Mouse (Mus musculus) embryo, embryonic 9.5 days (tissue): ENCODE measurements around the gene Fam81a.

ENCODE experiments used
- DNase-seq: peaks from one replicate; pipeline ENCODE4 v3.0.0-alpha.2; 2017; ENCODE audit errors: extremely low spot score

Fam81a gene

DNA sequence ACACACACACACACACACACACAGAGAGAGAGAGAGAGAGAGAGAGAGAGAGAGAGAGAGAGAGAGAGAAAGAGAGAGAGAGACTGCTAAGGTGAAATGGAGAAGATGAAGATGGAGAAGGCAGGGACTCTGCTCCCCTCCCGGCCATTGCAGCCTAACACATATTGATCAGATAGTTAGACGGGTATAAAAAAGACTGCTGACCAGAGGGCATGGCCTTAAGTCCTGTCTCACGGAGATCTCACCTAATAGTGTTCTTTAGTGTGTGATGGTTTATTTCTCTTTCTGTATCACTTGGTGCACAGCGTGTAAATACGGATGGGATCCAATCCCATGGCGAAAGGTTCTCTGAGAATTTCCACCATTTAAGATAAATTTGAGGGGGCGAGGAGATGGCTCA is at the start of gene Fam81a:
Fam81a (minus strand) TSS at position 101 of the 400 bp plus-strand sequence.
- DNase-seq, result no peak

DNA sequence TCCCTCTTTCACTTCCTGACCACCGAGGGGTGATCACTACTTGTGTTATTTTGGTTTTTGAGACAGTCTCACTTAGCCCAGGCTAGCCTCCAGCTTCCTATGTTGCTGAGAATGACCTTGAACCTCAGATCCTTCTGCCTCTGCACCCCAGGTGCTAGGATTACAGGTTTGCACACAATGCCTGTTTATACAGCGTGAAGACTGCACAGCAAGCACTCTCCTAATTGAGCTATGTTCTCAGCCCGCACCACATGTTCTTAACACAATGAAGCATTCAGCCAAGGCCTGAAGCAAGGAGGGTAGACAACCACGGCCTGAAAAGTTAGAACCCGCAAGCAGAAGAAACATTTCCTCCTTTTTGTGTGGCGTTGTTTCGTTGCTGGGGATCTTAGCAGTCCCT is 40.3 kb upstream of the Fam81a start:
- DNase-seq, result no peak

DNA sequence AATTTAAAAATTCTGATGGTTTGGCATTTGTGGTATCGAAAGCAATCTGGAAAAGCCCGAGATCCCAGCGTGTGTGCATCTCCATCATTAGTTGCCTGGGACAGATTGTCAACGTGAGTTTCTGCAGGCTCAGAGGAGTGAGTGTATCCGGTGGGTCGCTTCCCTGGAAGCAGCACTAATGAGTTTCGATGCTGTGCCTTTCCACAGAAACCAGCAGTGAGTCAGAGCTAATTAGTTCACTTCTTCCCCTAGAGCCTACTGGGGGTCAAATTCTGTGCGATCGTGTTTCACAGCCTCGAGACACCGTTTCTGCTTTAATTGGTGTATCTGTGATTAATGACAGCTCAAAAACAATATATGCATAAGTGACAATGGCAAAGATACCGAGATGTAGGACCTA is 39.4 kb upstream of the Fam81a start:
- no peak for DNase-seq

DNA sequence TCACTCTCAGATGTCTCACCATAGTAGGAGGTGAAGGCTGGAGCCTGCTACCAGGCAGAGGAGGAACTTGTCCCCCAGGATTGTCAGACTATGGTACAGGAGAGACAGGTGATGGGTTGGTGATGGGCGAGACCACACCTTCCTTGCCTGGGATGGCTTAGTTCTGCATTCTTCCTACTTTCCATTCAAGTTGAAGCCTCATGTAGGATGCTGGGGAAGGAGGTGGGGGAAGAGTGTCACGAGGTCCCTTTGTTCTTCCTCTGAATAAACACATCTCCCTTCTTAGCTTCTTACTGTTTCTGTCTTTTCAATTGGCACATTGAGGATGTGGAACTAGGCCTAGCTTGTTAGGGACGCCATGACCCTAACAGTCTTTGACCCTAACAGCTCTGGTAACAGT is 33.9 kb upstream of the Fam81a start:
- DNase-seq, result no peak

DNA sequence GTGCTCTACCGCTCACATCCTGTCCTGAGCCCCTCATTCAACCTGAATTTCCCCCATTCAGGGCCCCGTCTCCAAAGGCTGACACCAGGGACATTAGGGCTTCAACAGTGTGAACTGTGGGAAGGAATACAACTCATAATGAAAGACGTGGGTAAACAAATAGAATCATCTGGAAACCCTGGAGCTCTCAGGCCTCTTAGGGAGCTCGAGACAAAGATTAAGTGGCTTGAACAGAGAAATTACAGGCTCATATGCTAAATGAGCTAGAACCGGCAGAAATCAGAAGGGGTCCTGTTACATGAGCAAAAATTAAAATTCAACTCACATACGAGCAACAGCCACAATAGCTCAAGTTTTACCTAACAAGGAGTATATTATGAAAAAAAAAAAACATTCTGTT is 32.5 kb upstream of the Fam81a start:
- DNase-seq, result no peak

DNA sequence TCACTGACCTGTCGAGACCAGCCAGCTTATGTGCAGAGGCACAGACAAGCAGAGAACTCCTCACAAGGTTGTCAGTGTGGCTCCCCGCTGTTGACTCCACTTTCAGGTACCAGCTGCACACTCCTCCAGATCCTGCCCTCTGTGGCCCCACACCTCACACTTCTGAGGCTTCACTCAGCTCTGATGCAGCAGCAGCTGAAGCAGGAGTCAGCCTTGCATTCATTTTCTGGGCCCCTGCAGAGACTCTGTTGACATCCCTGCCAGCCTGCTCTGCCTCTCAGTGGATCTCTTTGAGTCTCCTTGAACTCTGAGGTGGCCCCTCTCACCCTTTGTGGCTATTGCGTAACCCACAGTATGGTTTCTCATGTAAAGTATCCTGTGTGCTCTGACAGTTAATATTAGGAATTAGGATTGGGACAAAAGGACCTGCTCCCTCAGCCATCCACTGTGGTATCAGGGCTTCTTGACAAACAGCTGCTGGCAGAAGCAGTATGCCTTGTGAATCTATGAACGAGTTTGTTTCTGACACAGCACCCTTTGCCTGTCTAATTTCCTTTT is 32.0 kb upstream of the Fam81a start:
- DNase-seq, result no peak

DNA sequence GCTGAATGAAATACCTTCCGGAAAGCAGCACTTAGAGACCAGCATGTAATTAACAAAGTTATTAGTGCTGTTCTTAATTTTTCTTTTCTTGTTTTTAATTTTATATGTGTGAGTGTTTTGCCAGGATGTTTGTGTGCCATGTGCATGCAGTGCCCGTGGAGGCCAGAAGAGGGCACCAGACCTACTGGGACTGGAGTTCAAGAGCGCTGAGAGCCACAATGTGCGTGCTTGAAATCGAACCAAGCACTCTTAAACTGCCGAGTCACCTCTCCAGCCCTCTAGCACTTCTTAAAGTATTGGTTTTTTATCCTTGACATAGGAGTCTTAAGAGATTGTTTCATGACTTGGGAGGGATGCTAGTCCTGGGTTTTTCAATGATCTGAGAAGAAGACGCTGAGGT is 26.6 kb upstream of the Fam81a start:
- DNase-seq, result no peak

DNA sequence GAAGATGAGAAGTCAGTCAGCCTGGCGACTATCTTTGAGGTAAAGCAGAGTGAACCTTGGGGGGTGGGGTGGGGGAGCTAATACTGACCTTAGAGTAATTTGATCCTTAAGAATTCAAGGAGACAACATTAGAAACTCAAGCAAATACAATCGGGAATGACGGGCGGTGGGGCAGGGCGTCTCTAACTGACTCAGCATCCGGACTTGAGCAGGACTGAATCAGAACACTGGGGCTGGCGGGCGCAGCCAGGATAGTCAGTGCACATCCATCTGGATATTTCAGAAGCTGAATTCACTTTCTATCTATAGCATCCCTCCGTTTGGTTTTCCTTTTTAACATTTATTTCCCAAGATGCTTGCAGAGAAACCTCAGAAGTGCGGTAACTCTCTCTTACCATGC is 17.7 kb upstream of the Fam81a start:
- DNase-seq, result no peak

DNA sequence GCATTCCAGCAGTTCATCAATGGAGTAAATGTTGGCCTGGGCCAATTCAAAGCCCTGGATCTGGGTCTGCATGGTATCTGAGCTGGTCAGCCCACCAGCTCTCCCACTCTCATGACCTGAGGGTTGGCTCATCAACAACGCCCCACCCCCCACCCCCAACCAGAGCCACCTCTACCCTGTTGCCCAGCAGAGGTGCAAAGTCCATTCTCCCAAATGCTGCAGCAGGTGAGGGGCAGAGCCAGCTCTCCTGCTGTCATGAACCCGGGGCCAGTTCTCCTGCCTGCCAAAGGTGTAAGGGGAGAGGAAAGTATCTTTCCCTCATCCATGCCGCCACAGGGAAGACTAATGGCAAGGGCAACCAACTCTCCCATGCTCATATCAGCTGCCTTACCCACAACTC is 5.3 kb upstream of the Fam81a start:
- no peak for DNase-seq

DNA sequence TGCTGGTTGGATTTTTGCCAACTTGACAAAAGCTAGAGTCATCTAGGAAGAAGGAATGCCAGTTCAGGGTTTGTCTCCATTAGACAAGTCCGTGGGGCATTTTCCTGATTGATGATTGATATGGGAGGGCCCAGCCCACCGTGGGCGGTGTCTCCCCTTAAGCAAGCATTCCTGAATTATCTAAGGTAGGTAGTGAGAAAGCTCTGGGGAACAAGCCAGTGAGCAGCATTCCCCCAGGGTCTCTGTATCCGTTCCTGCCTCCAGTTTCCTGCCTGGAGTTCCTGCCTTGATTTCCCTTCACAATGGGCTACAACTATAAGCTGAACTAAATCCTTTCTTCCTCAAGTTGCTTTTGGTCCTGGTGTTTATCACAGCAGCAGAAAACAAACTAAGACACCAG is 3.1 kb upstream of the Fam81a start:
- DNase-seq, result no peak

DNA sequence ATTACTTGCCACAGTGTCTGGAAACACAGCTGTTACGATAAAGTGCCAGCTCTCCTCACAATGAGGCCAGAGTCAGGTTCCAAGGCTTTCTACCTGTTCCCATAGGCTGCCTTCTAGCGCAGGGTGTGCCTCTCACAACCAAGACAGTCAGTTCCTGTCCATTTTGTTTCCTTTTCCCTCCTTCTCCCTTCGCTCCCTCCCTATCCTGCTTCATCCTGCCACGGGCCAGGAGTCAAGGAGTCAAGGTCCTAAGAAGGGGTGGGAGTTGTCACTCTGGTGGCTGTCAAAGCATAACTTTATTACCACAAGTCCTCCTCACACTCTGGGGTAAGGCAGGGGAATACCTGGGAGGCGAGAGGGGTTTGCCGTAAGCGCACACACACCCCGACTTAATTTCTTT is 966 bp upstream of the Fam81a start:
- DNase-seq, result no peak

DNA sequence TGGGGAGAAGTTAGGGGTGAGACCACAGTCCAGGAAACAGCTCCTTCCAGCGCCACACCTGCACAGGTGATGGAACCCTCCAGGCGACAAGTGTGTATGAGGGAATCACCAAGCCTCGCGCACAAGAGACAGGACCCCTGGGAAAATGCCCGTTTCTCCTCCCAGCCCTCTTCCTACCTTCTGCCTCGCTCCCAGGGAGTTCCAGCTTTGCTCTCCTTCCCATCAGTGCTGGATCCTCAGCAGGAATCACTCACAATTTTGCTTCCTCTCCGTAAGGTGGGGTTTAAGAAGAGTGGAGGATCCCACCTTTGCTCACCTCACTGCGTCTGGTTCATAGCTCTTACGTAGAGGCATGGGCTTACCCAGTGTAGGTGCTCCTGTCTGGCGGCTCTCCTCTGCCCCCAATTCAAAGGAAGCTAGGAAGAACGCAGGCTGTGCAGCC is 454 bp downstream of the Fam81a start:
- DNase-seq, result no peak

DNA sequence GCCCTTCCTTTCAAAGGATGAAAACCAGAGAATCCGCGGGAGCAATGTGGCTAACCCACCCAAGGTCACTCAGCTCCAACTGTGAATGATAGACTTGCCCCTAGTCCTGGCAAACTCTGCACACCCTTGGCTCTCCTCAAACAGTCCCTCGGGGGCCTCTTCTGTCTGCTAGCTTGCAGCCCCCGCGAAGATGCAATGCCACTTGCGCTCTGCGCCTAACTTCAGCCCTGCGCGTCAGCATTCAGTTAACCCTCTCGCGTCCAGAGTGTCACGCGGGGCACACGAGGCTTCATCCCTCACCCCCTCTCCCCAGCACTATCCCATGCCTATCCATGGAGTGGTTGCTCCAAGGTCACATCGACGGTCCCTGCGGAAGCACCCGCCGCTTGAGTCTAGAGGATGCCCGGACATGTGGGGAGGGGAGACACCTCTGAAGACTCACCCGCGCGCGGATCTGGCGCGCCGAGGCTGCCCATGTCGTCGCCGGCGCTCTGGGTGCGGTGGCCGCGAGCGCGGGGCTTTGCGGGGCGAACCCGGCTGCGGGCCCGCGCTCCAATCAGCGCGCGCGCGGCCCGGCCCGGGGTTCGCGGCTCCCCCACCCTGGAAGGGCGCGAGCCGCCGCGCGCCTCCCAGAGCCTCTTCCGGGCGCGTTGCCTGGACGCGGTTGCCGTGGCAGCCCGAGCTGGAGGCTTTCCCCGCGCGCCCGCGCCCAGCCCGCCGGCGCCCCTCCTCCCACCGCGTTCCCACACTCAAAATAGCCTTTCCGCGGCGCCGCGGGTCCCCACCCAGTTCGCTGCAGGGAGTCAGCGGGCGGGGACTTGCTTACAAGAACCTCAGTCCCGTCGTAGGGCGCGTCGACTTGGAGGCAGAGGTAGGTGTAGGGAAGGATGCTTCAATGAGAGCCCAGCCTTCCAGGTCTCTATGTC is 1.2 kb downstream of the Fam81a start:
- peak; percentile 45 for DNase-seq

DNA sequence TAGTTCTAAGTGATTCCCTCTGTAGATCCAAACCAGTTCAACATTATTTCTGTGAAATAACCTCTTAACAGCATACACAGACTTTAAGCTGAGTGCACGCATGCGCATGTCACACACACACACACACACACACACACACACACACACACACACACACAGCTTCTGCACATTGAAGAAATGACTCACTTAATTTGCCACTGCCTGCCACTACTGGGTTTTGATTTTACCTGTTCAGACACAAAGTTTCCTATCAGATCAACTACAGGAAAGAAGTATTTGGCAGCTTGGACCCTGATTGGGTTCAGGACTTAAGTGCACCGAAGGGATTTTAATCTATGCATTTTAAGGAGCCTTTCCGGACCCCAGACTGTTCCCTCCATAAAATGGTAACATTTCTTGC is 2.0 kb downstream of the Fam81a start:
- DNase-seq, result no peak

DNA sequence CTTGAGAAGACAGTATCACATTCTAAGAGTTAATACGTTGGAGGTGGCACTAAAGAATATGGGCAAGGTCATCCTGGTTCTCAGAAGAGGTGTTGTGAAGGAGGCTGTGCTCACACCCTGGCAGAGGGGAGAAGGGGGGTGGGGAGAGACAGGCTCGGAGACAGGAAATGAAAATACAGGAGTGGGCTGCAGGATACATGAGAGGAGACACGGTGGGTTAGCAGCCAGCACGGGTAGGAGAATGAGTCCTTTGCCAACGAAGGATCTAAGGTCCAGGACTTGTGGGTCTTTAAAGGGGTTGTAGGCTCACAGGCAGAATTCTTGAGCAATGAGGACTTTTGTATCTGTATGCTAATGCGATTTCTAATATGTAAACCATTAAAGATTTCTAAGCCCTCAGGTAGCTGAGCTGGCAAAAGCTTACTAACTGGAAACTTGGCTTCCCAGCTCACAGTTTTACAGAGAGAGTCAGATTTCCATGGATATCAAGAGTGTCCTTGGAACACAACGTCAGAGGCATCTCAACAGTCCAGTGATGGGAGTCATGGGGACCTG is 3.0 kb downstream of the Fam81a start:
- no peak for DNase-seq

DNA sequence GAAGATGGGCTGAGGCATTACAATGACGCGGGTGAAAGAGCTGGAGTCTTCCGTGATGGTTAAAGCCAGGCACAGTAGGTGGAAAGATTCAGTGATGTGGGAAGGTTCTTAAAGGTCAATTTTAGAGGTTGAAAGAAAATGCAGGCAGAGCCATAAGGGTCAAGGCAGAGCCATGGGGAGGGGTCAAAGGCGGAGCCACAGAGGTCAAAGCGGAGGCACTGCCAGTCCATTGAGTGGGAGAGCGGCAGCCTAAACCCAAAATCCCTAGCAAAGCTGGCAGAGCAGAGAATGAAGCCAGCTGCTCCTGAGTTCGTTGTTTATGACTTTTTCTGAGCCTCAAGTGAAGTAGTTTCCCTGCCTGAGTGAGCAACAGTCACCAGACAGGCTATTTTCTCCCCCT is 3.8 kb downstream of the Fam81a start:
- DNase-seq, result peak; percentile 28

DNA sequence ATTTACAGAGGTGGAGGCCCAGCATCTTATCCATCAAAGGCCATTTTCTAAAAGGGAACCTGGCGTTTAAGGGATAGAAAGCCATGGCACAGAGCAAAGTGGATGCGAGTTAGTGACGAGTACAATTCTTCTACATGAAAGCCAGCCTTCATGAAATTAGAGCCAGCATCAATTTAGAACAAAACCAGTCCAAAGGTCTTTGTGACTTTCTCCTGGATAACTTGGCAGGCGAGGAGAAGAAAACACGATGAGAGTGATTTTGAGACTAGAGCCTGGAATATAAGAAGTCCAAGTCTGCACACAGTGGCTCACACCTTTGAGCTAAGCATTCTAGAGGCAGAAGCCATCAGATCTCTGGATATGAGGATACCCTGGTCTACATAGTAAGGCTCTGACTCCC is 4.4 kb downstream of the Fam81a start:
- no peak for DNase-seq

DNA sequence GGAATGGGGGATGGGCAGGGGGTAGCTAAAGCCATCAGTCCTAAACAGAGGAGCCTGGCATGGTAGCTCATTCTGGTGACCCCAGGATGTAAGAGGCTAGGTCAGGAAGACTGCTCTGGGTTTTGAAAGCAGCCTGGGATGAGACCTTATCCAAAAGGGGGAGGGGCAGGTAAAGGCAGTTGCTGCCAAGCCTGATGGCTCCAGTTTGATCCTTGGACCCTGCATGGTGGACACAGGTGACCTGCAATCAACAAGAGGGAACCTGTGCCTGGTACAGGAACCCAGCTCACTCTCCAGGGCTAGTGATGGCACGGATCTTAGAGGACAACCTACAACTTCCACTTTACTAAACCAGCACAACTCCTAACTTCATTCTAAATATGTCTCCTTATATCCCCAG is 7.2 kb downstream of the Fam81a start:
- no peak for DNase-seq

DNA sequence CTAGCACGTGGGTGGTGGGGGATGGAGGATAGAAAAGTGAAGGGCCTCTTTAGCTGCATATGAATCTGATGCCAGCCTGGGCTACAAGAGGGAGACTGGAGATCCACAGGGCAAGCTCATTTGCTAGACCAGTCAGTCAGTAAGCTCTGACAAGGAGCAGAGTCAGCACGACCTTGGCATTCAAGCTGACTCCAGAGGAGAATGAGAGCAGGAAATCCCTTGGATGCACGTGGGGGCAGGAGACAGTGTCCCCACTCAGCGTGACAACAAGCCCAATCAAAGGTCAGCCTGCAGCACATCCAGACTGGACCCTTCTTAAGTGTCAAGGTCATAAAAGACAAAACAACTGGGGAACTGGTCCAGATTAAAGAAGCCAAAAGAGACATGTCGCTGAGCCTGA is 7.6 kb downstream of the Fam81a start:
- DNase-seq, result no peak

DNA sequence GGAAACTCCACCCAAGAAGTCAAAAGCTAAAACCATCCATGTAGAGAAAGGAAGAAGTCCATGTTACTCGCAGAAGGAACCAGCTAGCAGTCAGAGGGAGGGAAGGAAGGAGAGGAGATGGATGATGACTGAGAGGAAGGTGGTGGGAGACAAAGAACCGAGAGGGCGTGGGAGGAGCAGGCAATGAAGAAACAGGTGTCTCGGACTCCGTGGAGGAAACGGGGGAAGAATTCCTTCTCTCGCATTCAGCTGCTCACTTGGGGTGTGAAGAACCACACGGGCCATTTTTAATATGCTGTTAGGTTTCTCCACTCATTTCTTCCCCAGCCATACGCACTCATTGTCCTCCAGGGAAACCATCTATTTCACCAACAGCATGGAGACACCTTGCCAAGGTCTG is 8.1 kb downstream of the Fam81a start:
- no peak for DNase-seq

DNA sequence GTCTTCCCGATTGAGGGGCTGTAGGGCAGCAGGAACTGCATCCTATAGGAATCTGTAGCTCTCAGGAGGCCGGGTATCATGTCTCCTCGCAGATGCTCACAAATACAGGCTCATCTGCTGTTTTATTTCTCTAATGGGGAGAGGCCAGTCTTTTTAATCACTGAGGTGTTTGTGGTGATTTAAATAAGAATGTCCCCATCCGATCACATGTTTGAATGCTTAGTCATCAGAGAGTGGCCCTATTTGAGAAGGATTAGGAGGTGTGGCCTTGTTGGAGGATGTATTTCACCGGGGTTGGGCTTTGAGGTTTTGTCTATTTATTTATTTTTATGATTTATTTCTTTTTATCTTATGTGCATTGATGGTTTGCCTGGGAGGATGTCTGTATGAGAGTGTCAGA is 11.6 kb downstream of the Fam81a start:
- DNase-seq, result no peak

DNA sequence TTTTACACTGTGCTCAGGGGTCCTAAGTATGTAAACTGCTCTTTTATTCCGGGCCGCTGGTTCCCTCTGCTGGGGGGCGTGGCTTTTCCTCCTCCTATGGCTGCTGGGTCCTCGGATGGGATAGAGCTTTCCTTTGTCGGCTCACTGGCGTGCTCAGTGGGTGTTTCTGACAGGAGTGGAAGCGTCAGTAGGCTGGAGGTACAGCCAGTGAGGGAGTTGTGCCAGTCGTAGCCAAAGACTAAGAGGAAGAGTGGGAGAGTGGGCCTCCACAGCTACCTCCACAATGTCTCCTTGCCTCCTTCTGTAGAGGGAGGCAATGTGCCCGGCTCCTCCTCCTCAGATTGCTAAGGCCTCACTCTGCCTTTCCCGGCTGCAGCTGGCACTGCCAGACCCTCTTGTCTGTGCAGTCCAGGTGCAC is 30.5 kb downstream of the Fam81a start:
- peak; percentile 43 for DNase-seq

DNA sequence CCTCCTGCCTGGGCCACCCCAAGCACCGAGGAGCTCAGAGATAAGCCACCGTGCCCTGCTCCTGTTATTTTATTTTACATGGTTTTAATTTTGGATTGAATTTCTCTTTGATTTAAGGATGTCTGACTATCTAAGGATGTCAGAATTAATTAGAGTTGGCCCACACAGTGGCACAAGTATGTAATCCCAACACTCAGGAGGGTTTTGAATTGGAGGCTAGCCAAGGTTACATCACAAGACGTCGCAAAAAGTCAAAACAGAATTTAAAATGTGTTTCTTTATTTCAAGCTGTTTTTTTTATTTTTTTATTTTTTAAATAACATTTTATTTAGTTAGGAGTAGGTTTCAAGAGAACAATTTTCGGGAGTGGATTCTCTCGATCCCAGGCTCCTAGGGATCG is 31.5 kb downstream of the Fam81a start:
- DNase-seq, result no peak
